Mouse (Mus musculus) lung, adult 2 months (tissue): ENCODE results near the gene Cyp2d11. TPM values are rescaled to one million over a fixed set of nuclear protein-coding genes. Genes with fewer than 3 reads are reported as not detected.

Source experiments
- DNase-seq: peaks from one replicate; pipeline ENCODE4 v3.0.0; 2022
- H3K4me1 ChIP-seq: fragments of 200-500 bp; 2 replicates; pipeline ENCODE4 v1.6.1; 2011; ENCODE audit warnings: low read length; ENCODE audit not compliant: control insufficient read depth, insufficient read depth
- H3K4me3 ChIP-seq: fragments of 200-500 bp; replicated peaks from 2 replicates; pipeline ENCODE3; 2011; ENCODE audit warnings: low read depth, mild to moderate bottlenecking, control low read depth, low read length; ENCODE audit errors: extremely low read depth
- CTCF ChIP-seq: fragments of 200-500 bp; IDR thresholded peaks from 2 replicates; pipeline ENCODE4 v1.5.1; 2011; ENCODE audit warnings: mild to moderate bottlenecking, low read length, control low read depth; ENCODE audit not compliant: insufficient read depth
- POLR2A ChIP-seq: fragments of 200-500 bp; IDR thresholded peaks from 2 replicates; pipeline ENCODE4 v1.6.1; 2011; ENCODE audit warnings: low read depth, mild to moderate bottlenecking, control low read depth, low read length, borderline replicate concordance; ENCODE audit errors: extremely low read depth
- WGBS: fragments of 180-500 bp; shearing (Covaris S2); methylation state at CpG from one replicate; pipeline ENCODE4 v1.1.7; 2018; 5-methylcytosine and 5-hydroxymethylcytosine counted together
- polyA plus RNA-seq: library from polyadenylated mRNA; depleted of rRNA; stranded (reverse); fragments of >200 nt; gene quantifications from 2 replicates; pipeline ENCODE4 v1.2.3, GENCODE M21; 2012

Gene Cyp2d11
- polyA plus RNA-seq, 1 experiment: not detected

DNA sequence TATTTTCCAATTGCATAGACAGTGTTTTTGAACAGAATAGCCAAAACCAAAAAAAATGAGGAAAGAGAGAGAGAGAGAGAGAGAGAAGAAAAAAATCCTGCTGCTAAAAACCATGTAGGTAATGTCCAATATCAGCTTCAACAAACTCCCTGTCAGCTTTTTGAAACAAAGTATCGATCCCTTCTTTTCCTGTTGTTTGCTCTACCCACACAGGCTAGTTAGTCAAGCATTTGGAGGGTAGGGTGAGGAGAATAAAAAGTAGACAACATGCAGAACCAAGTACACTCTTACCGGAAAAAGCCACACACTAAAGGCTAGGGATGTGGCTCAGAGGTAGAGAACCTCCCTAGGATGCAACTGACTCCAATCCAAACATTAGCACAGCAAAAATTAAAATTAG is 8.1 kb downstream of the Cyp2d11 start:
- WGBS: 94% methylated on average over 2 of the region's 2 CpGs
- DNase-seq: no peak
- TF ChIP-seq CTCF (no peak), POLR2A (no peak)
- Histone ChIP-seq H3K4me1 (no peaks in the 10 kb centered on the region; the same call in 1 of the 2 replicates), H3K4me3 (no peak overlapping the region)

DNA sequence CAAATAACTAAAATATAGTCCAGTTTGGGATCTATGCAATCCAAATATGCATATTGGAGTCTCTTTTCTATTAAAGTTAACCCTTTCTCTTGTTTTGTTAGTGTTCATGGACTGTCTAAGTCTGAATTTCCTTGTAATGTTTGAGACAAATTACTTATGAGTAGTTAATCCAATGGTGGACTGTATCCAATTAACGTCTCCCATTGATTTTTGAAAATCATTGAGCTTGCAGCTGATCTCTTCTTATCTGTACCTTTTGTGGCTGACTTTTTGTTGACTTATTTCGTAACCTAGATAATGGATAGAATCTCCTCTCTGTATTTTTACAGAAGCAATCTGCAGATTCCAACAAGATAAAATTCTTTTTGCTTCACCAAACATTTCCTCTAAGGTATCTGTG is 11.4 kb downstream of the Cyp2d11 start:
- DNase-seq: no peak
- H3K4me3 ChIP-seq: no peak overlapping the region
- 88% methylated on average over 2 of the region's 2 CpGs for WGBS
- no peak for TF ChIP-seq CTCF
- no peak for TF ChIP-seq POLR2A
- peaks cover 7% of the 10 kb centered on the region for H3K4me1 ChIP-seq

DNA sequence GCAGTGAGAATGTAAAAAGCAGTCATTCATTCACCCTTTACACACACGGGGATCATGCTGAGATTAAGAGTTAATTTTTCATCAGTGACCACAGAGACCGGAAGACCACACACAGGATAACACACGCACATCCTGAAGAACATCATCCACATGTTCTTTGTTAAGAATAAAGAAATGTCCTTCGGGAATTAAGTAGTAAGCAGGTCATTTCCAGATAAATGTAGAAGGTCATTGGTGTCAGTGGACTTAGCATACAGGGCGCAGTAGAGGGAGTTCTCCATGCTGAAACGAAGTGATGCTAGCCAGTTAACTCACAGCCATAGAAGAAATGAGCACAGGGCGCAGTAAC is 13.1 kb downstream of the Cyp2d11 start:
- H3K4me1 ChIP-seq: peaks cover 15% of the 10 kb centered on the region
- 29% methylated on average over 7 of the region's 7 CpGs for WGBS
- TF ChIP-seq CTCF: no peak
- no peak for TF ChIP-seq POLR2A
- peak overlapping the region; percentile 64 for H3K4me3 ChIP-seq
- DNase-seq: no peak

DNA sequence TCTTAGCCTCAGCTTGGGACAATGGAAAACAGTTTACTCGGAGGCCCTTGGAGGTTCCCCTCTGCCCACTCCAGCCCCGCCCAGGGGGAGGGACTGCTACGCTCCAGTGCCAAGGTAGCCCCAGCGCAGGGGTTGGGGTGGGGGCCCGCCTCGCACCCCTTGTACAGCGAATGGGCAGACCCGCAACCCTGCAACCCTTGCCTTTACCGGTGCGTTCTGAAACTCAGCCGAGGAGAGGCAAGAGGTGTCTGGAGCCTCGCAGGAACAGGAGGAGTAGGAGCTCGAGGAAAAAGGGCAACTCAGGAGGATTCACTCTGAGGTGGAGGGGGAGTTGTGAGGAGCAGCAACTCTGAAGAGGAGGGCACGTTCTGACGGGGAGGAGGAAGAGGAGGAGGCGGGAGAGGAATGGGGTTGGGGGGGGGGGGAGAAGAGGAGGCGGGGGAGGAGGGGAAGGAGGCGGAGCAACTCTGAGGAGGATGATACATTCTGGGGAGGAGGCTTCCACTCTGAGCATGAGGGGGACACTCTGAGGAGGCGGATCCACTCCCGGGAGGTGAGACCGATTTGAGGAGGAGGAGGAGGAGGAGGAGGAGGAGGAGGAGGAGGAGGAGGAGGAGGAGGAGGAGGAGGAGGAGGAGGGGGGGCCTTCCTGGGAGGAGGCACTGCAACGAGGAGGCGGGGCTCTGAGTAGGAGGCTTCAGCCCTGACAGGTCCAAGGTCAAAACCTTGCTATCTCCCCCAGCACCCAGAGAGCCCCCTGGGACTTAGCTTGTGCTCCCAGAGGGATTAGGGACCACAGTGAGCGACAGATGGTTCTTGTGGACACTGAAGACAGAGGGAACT is 13.7 kb downstream of the Cyp2d11 start, which contains the start of gene Cyp2d22:
Gene Cyp2d22 (minus strand): TSS at position 390 of the 843 bp plus-strand sequence.
- TF ChIP-seq POLR2A (peak; percentile 71; the same call in 1 of the 2 replicates), CTCF (no peak)
- WGBS: 2% methylated on average over 18 of the region's 24 CpGs

DNA sequence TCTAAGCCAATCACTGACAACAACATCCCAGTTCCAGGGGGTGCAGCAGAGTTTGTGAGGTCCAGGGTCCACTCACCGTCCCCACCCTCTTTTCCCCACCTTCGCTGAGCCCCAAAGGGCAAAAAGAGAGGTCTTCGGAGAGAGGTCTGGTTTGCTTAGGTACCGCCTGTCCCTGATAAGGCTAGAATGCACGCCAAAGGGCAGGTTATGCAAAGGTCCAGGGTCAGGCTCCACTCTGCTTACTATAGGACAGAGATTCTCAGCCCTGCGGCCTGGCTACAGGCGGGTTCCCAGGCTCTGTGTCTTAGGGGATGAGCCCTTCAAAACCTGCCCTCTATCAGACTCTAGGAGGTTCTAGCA is 14.3 kb downstream of the Cyp2d11 start:
- WGBS: 26% methylated on average over 7 of the region's 7 CpGs

More for the DNA sequence above, 13.7 kb downstream of the Cyp2d11 start, which contains the start of gene Cyp2d22:
- Histone ChIP-seq H3K4me3 (peak within 1 kb of the TSS; percentile 64), H3K4me1 (peaks cover 15% of the 10 kb centered on the region)
- DNase-seq: peak; percentile 66

DNA sequence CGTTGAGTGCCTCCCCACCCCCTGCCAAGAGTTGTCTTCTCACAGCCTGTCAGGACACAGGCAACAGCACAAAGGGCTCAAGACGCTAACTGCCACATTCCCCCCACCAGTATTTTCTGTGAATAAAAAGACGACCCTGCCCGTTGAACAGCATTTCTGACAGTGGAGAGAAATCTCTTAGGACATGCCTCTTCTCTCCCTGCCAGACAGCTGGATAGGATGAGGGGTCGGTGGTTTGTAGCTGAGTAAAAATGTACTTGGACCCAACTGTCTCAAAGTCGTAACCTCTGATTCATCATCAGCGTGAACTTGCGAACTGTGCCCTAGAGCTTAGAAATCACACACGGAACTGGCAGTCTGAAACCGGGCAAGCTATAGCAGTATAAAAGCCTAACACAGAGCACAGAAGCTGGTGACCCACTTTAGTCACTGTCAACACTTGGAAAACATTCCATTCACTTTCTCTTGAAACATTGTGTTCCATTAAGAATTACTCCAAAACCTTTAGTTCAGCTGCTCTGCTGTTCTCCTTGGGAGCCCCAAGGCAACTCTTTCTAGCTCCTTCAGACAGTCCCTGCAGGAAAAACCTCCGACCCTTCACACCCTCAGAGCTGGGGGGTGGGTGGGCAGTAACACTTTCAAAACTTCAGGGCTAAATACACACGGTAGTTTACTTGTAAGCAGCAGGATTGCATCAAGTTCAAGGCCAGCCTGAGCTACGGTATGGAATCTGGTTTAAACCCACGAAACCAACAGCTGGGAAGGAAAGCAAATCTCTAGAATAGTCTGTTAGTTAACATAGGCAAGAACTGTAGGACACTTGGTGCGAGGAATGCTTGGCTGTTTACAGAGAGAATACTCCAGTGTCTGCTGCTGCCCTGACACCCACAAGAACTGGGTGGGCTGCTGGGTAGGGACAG is 15.3 kb downstream of the Cyp2d11 start:
- DNase-seq: no peak
- TF ChIP-seq CTCF (no peak), POLR2A (no peak)
- Histone ChIP-seq H3K4me3 (peak overlapping the region; percentile 34), H3K4me1 (peaks cover 15% of the 10 kb centered on the region)
- WGBS: 36% methylated on average over 15 of the region's 15 CpGs

More for the DNA sequence above, 14.3 kb downstream of the Cyp2d11 start:
- Histone ChIP-seq H3K4me3 (peak overlapping the region; percentile 64), H3K4me1 (peaks cover 15% of the 10 kb centered on the region)
- TF ChIP-seq POLR2A (no peak), CTCF (no peak)
- DNase-seq: no peak

DNA sequence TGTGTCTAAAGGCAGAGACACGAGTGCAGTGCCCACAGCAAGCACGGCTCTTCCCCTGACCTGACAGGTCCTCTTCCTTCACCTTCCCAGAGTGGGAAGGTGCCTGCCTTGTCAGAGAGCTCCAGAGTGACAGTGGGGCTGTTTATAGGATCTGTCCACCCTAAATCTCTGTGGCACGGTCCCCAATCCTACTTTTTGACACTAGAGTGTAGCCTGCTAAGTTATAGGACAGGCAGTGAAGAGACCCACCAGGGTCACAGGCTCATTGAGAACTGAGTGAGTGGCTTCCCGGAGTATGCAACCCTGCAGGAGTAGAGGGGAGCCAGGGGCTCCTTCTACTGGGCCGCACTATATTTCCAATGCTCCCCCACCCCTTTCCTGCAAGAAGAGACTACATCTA is 16.1 kb downstream of the Cyp2d11 start:
- 59% methylated on average over 5 of the region's 5 CpGs for WGBS
- peaks cover 15% of the 10 kb centered on the region for H3K4me1 ChIP-seq
- DNase-seq: no peak
- no peak for TF ChIP-seq CTCF
- no peak for TF ChIP-seq POLR2A
- H3K4me3 ChIP-seq: no peak overlapping the region

DNA sequence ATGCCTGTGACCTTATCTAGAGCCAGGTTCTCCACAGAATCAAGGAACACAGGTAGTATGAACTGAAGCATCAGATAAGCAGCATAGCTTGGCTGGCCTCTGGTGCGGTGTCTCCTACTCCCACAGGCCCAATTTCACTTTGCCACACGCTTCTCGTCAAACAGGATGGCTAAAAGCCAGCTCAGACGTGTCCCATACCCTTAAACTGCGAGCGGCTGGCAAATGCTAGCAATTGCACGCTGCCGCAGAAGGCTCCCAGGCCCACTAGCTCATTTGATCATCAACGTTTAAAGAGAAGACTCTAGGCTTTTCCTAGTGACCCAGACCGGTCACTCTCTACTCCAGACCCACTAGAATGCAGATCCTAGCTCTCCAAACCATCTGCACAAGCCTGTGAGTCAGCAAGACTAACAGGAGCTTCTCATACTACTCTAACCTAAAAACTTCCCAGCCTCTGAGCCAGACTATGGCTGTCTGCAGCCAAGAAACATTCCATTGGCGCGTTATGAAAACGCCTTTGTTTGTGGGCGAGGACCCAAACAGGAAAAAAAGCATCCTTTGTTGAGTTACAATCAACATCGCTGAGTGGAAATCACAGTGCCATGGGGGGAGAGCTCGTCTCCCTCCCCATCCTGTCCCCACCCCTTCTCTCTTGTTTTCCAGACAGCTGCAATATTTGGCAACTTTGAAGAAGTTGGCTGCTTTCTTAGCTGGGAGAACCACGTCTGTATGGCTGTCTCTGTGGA is 17.3 kb downstream of the Cyp2d11 start:
- 45% methylated on average over 17 of the region's 17 CpGs for WGBS
- DNase-seq: peak; percentile 46
- TF ChIP-seq POLR2A: no peak
- TF ChIP-seq CTCF: no peak
- Histone ChIP-seq H3K4me1 (peaks cover 15% of the 10 kb centered on the region), H3K4me3 (no peak overlapping the region)

DNA sequence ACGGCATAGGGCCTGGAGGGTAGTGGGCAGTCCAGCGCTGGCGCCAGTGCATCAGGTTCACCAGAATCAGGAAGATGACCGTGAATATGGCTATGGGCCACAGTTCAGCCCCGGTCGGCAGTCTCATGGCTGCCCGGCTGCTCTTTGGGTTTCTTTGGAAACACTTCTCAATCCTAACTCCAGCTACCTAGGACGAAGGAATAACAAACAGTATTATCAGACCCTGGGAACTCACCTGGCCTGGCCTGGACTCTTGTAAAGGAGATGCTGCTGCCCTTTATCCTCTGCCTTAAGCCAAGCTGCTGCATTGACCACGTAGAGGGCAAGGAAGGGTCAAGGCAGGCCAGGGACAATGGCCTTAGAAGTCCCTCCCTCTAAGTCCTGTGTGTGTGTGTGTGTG is 18.0 kb downstream of the Cyp2d11 start:
- DNase-seq: no peak
- Histone ChIP-seq H3K4me1 (peaks cover 15% of the 10 kb centered on the region), H3K4me3 (no peak overlapping the region)
- WGBS: 86% methylated on average over 9 of the region's 9 CpGs
- TF ChIP-seq CTCF: no peak
- TF ChIP-seq POLR2A: no peak
